Mouse (Mus musculus) adrenal gland, adult 2 months (tissue): Measurements from ENCODE around the gene Mylk. TPM values are rescaled to one million over a fixed set of nuclear protein-coding genes. Genes with fewer than 3 reads are reported as not detected.
"Not testable (repeated sequence)": the region's sequence is repeated elsewhere in the genome, so short reads cannot be mapped to it uniquely, and the experiment has no call there.

ENCODE experiments used
- DNase-seq: peaks from one replicate; pipeline ENCODE4 v3.0.0; 2021
- polyA plus RNA-seq: library from polyadenylated mRNA; depleted of rRNA; stranded (reverse); fragments of >200 nt; gene quantifications from 2 replicates; pipeline ENCODE4 v1.2.3, GENCODE M21; 2012
- total RNA-seq, 2 experiments: library from RNA; stranded (reverse); gene quantifications; 2 replicates each; pipeline ENCODE4 v1.2.3; 2021

Gene Mylk
- total and polyA plus RNA-seq, 3 experiments = 20.0 to 58.8 (median 53.7) TPM

GRCm38 (mm10) chr16:34770127-34770526 lies 25.1 kb downstream of the Mylk start:
- no peak for DNase-seq

GRCm38 (mm10) chr16:34772445-34773032 lies 27.5 kb downstream of the Mylk start:
- no peak for DNase-seq

DNA sequence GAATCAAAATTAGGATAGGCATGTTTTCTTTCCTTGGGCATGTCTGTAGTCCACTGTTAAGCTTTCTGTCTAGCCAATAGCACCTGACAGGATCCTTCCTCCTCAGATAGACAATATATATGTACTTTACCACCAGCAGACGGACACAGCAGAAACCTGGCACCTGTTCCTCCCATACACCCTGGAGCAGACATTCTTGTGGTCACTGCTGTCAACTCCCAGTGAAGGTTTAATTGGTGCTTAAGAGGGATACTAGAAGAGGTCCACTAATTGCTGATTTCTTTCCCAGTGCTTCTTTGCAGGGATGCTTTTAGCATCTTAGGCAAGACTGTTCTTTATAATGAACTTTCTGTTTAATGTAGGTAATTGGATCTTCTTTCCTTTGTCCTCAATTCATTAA lies 37.4 kb downstream of the Mylk start:
- no peak for DNase-seq

DNA sequence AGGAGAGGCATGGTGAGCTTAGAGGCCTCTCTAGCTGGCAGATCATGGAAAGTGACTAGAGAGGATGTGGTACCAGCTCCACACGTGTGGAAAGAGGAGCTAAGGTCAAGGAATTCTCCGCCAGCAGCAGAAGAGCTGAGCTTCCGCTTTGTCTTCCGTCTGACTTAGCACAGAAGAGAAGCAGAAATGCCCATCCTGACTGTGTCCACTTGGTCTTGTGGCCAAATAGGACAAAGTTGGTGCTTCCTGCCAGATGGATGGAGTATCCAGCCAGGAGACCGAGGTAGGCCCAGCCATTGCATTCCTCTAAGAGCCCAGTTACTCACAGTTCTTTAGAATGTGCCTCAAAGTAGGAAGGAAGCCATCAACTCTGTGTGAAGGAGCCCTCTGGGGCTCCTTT lies 38.5 kb downstream of the Mylk start:
- no peak for DNase-seq

DNA sequence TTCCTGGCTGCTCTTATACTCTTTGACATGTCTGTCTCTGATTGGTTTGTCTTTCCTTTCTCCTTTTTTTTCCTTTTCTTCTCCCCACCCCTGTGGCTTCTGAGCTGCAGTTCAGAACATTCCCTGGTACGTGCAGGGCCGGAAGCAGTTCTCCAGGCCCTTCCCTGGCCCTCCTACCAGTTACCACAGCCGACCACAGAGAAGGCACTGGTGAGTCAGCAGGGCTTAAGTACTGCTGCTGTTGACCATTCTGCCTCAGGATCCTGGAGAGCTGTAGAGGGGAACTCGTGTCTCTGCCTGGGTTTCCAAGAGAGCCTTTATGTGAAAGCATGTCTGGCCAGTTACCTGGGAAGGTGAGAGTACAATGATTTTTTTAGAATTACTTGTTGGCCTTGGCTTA lies 39.7 kb downstream of the Mylk start:
- no peak for DNase-seq

GRCm38 (mm10) chr16:34792555-34792954 lies 47.5 kb downstream of the Mylk start:
- DNase-seq = no peak

DNA sequence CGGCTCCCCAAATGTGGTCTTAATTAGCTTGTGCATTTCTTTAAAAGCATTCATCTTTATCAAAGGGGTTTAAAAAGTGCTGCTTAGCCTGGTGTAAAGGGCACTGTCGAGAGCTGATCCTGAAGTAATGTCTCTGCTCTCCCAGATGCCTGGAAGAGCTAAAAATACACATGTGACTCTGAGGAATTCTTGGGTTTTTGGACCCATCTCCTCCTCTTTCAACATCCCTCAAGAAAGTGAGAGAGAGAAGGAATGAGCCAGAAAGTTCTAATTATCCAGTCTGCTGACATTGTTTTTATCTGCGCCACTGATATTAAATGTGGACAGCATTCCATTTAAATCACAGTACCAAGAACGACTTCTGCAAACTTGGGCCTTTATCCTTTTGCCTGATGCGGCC lies 48.0 kb downstream of the Mylk start:
- DNase-seq = no peak

DNA sequence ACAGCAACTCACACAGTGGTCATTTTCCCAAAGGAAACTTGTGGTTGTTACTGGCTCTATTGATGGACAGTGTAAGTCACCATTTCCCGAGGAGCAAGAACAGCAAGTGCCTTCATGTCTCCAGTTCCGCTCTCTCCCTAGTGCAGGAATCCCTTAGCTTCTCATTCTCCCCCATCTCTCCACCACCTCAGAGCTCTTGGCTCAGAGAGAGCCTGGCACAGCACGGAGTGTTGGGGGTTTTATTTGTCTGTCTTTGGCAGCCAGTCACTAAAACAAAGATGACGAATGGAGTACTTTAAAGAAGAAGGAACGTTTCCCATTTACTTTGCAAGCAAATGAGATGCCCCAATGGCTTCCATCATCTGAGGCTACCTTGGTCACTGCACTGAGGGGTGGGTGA lies 56.2 kb downstream of the Mylk start:
- no peak for DNase-seq

GRCm38 (mm10) chr16:34804286-34805010 lies 59.4 kb downstream of the Mylk start:
- DNase-seq = no peak

GRCm38 (mm10) chr16:34806883-34807767 lies 62.1 kb downstream of the Mylk start:
- DNase-seq = peak; percentile 26

- DNase-seq = no peak
These were observed 62.8 kb downstream of the Mylk start for GRCm38 (mm10) chr16:34807768-34808275.

DNA sequence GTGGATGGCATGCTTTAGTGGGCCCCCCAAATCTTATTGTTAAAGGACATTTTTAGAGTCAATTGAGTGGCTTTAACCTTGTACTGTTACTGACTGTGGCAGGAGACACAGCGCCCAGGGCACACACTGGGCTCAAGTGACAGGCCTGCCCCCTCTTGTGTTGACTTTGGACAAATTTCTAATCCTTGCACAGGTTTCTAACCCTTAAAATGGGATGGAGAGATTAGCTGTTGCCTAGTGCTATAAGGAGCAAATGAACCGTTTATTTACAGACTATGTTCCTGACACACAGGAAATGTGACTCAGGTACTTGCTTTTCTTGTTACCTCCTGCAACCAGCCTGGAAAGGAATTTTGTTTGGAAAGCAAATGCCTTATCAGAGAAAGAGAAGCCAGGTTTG lies 67.2 kb downstream of the Mylk start:
- DNase-seq = no peak

- DNase-seq = not testable (repeated sequence)
These were observed 68.2 kb downstream of the Mylk start for GRCm38 (mm10) chr16:34813161-34813560.

DNA sequence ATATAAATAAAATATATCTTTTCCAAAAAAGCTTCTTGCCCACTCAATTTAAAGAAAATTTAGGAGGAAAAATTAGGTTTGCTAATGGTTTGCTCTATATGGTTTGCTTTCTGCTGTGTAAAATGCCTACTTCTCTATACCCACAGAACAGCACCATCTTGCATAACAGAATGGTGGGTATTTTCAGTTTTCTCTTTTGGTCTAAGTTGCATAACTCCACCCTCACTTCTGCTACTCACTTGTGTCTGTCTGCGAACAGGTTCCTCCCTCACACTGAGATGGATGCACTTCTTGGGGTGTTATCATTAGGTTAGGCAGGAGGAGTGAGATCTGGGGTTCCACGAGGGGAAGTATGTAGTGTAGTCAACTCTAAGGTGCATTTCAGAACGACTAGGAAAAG lies 68.6 kb downstream of the Mylk start:
- DNase-seq = no peak

DNA sequence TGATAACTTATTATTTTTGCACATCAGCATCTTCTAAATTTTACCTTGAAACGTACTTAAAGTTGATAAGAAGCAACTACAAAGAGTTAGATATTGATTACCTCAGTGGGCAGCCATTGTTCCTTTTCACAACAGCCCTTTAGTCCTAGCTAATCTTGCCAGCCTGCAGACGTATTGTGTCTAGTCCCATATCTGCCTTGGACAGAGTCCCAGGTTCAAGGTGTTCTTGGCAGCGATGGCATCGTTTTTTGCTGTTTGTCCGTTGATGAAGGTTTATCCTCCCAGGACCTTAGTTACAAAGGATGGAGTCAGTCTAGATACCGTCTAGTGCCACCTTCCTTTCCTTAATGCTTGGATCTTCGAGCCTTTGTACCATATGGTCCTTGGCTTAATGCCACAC lies 69.6 kb downstream of the Mylk start:
- no peak for DNase-seq

GRCm38 (mm10) chr16:34816548-34816947 lies 71.5 kb downstream of the Mylk start:
- no peak for DNase-seq

- DNase-seq = no peak
These were observed 80.2 kb downstream of the Mylk start for GRCm38 (mm10) chr16:34825111-34825744.

GRCm38 (mm10) chr16:34834477-34834876 lies 89.5 kb downstream of the Mylk start:
- DNase-seq = no peak

- no peak for DNase-seq
These were observed 94.1 kb downstream of the Mylk start for GRCm38 (mm10) chr16:34839004-34839703.

DNA sequence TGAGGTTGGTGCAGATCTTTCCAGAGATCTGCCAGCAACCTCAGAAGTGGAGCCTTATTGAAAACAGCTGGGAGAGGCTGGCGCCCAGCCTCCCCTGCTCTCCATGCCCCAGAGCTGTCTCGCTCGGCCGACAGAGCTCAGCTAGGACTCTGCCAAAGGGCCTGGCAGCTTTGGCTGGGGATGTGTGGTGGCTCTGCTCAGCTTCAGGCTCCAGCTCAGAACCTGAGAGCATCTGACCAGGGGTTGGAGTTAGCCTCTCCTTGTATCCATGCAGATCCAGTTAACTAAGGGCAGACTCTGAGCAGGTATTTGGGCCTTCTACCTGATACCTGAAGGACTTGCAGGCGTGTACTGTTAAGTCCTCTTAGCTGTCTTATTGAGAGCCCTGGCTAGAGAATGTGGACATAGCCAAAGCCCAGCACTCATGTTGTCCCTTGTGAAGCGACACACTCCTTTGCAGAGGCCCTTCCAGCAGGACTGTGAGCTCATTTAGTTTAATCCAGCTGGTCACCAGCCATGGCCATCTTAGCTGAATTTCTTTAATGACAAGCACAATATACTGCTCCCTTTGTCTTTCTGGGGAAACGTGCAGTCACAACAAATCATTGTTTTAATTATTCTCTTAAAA lies 94.8 kb downstream of the Mylk start:
- DNase-seq = no peak

- DNase-seq = no peak
These were observed 99.8 kb downstream of the Mylk start for GRCm38 (mm10) chr16:34844783-34845182.
